Mouse (Mus musculus) embryonic fibroblast, embryonic 13.5 days (primary cell): ENCODE results near the gene Olfr1445.

Source experiments
- CTCF ChIP-seq: IDR thresholded peaks from 2 replicates; pipeline ENCODE4 v1.5.1; 2011; ENCODE audit warnings: mild to moderate bottlenecking, control low read depth, low read length, moderate library complexity, borderline replicate concordance; ENCODE audit not compliant: insufficient read depth
- POLR2A ChIP-seq: IDR thresholded peaks from 2 replicates; pipeline ENCODE4 v1.6.1; 2011; ENCODE audit warnings: low read depth, mild to moderate bottlenecking, control low read depth, low read length, moderate library complexity

DNA sequence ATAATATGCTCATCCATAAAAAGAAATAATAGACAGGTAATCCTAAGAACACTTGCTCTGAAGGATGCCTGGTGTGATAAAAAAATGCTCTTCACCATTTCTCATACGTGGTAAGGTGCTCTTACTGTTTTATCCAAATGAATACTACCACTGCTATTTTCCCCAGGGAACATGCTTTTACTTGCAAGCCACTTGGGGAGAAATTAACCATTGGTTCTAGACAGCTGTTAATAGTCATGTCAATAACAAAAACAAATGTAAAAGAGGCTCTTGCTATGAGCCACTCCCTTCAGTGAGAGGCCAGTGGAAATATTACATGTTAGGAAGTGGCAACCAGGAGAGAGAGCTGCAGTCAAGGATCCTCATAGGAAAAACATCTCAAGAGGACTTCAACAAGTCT, 40.7 kb downstream of the Olfr1445 start, which contains the start of gene Olfr1448:
- TF ChIP-seq POLR2A, result no peak
- TF ChIP-seq CTCF, result no peak
